Mouse (Mus musculus) small intestine, adult 2 months (tissue): ENCODE results near the gene Cd59b.
"Not testable (repeated sequence)": the region's sequence is repeated elsewhere in the genome, so short reads cannot be mapped to it uniquely, and the experiment has no call there.

Source experiments
- CTCF ChIP-seq: fragments of 200-500 bp; IDR thresholded peaks from 2 replicates; pipeline ENCODE4 v1.5.1; 2012; ENCODE audit warnings: low read depth, mild to moderate bottlenecking, control low read depth, inconsistent platforms, low read length, moderate library complexity, mixed read lengths; ENCODE audit not compliant: insufficient replicate concordance, insufficient read length; ENCODE audit errors: extremely low read depth
- POLR2A ChIP-seq: fragments of 200-500 bp; IDR thresholded peaks from 2 replicates; pipeline ENCODE4 v1.6.1; 2012; ENCODE audit warnings: low read depth, mild to moderate bottlenecking, control low read depth, inconsistent platforms, low read length, moderate library complexity

GRCm38 (mm10) chr2:104078285-104078684 lies 8.6 kb downstream of the Cd59b start:
- not testable (repeated sequence) for TF ChIP-seq CTCF, POLR2A
